Mouse (Mus musculus) layer of hippocampus, postnatal 36 days (tissue): Measurements from ENCODE around the gene Inppl1. TPM values are rescaled to one million over a fixed set of nuclear protein-coding genes. Genes with fewer than 3 reads are reported as not detected.

Source experiments
- microRNA-seq, 2 experiments: library from miRNA; unstranded; fragments of <30 nt; microRNA quantifications; one replicate each; pipeline ENCODE4 v1.2.0; 2021
- total RNA-seq, 2 experiments: library from RNA; stranded (reverse); gene quantifications; 2 replicates each; pipeline ENCODE4 v1.2.3; 2021

Inppl1 gene
- total RNA-seq, 2 experiments from 2014 or later = 28.7 to 29.2 TPM

Small RNA genes lying within 50 kb of the gene (microRNA-seq; reads per million reads assigned to microRNA genes)
- 0 reads per million in 2 experiments for gene Gm22655

Other genes starting within 250 kb of the Inppl1 start
- gene Clpb, start 174.6 kb downstream of the Inppl1 start, total RNA-seq = 10 to 100 TPM; 53.1 to 54.7 TPM
- not detected for gene Phox2a, start 19.9 kb downstream of the Inppl1 start, total RNA-seq
- gene Folr2, start 19.0 kb upstream of the Inppl1 start, total RNA-seq = not detected
- 10 to 100 TPM; 27.9 to 30.1 TPM for gene Anapc15, start 25.5 kb upstream of the Inppl1 start, total RNA-seq
- gene Folr1, start 32.6 kb upstream of the Inppl1 start, total RNA-seq = 1 to 10 TPM in 1 of 2 experiments, under 1 TPM in 1; 0.62 to 4.9 TPM
- 10 to 100 TPM; 87.9 to 90.5 TPM for gene Lamtor1, start 67.7 kb upstream of the Inppl1 start, total RNA-seq
- gene Tomt, start 68.1 kb upstream of the Inppl1 start, total RNA-seq = not detected
- 1 to 10 TPM; 4.8 to 5.7 TPM for gene Lrrc51, start 95.7 kb upstream of the Inppl1 start, total RNA-seq
- 100 to 1,000 TPM; 101 to 112 TPM for gene Numa1, start 95.9 kb upstream of the Inppl1 start, total RNA-seq
- 10 to 100 TPM in 1 of 2 experiments, 1 to 10 TPM in 1; 7.8 to 11.0 TPM for gene Il18bp, start 180.5 kb upstream of the Inppl1 start, total RNA-seq
- gene Rnf121, start 227.2 kb upstream of the Inppl1 start, total RNA-seq = 10 to 100 TPM; 39.5 to 51.6 TPM
- 10 to 100 TPM; 27.5 to 30.0 TPM for gene Xndc1, start 227.3 kb upstream of the Inppl1 start, total RNA-seq
- gene Xntrpc, start 227.5 kb upstream of the Inppl1 start, total RNA-seq = 1 to 10 TPM; 2.2 to 2.4 TPM
- 1 to 10 TPM; 1.4 to 2.5 TPM for gene Trpc2, start 244.9 kb upstream of the Inppl1 start, total RNA-seq